Mouse (Mus musculus) embryo, embryonic 11.5 days (tissue): ENCODE data around the gene Ifna7.
"Not testable (repeated sequence)": the region's sequence is repeated elsewhere in the genome, so short reads cannot be mapped to it uniquely, and the experiment has no call there.

ENCODE experiments used
- DNase-seq: peaks from one replicate; pipeline ENCODE4 v3.0.0-alpha.2; 2012; ENCODE audit warnings: low read depth, low spot score

The Ifna7 gene

GRCm38 (mm10) chr4:88815928-88816327 lies at the start of gene Ifna7:
Ifna7 (plus strand) TSS chr4:88816228.
- DNase-seq = no peak

GRCm38 (mm10) chr4:88773534-88773933 lies 42.5 kb upstream of the Ifna7 start, which contains the start of gene Gm13290:
Gm13290 (plus strand) TSS chr4:88773834.
- DNase-seq = not testable (repeated sequence)

- not testable (repeated sequence) for DNase-seq
Measured at GRCm38 (mm10) chr4:88776622-88777021, 39.4 kb upstream of the Ifna7 start, which contains the start of gene Gm13289. Gm13289 (plus strand) TSS chr4:88776922.

GRCm38 (mm10) chr4:88779550-88779949 lies 36.5 kb upstream of the Ifna7 start, which contains the start of gene Gm13272:
Gm13272 (plus strand) TSS chr4:88779850.
- DNase-seq = not testable (repeated sequence)

GRCm38 (mm10) chr4:88780320-88780719 lies 35.7 kb upstream of the Ifna7 start:
- not testable (repeated sequence) for DNase-seq

- not testable (repeated sequence) for DNase-seq
Measured at GRCm38 (mm10) chr4:88781831-88782230, 34.2 kb upstream of the Ifna7 start, which contains the start of gene Ifnz. Ifnz (plus strand) TSS chr4:88782131.

- not testable (repeated sequence) for DNase-seq
Measured at GRCm38 (mm10) chr4:88782335-88782734, 33.7 kb upstream of the Ifna7 start.

GRCm38 (mm10) chr4:88785409-88785808 lies 30.6 kb upstream of the Ifna7 start, which contains the start of gene Gm13276:
Gm13276 (plus strand) TSS chr4:88785709.
- DNase-seq = not testable (repeated sequence)

- DNase-seq = not testable (repeated sequence)
Measured at GRCm38 (mm10) chr4:88788402-88788801, 27.6 kb upstream of the Ifna7 start, which contains the start of gene Gm13277. Gm13277 (plus strand) TSS chr4:88788632.

- not testable (repeated sequence) for DNase-seq
Measured at GRCm38 (mm10) chr4:88791250-88791649, 24.8 kb upstream of the Ifna7 start, which contains the start of gene Gm13278. Gm13278 (plus strand) TSS chr4:88791550.

GRCm38 (mm10) chr4:88793936-88794675 lies 21.9 kb upstream of the Ifna7 start, which contains the start of gene Gm13275:
Gm13275 (plus strand) TSS chr4:88794487.
- not testable (repeated sequence) for DNase-seq

- DNase-seq = not testable (repeated sequence)
Measured at GRCm38 (mm10) chr4:88797097-88797496, 18.9 kb upstream of the Ifna7 start, which contains the start of gene Gm13279. Gm13279 (plus strand) TSS chr4:88797397.

GRCm38 (mm10) chr4:88799365-88799764 lies 16.7 kb upstream of the Ifna7 start, which contains the start of gene Gm13285:
Gm13285 (plus strand) TSS chr4:88799665.
- DNase-seq = not testable (repeated sequence)

GRCm38 (mm10) chr4:88802954-88803353 lies 13.1 kb upstream of the Ifna7 start, which contains the start of gene Gm13287:
Gm13287 (plus strand) TSS chr4:88803254.
- DNase-seq = not testable (repeated sequence)

GRCm38 (mm10) chr4:88805231-88805630 lies 10.8 kb upstream of the Ifna7 start, which contains the start of gene Gm13288:
Gm13288 (plus strand) TSS chr4:88805531.
- not testable (repeated sequence) for DNase-seq

GRCm38 (mm10) chr4:88805761-88806160 lies 10.3 kb upstream of the Ifna7 start:
- DNase-seq = not testable (repeated sequence)

GRCm38 (mm10) chr4:88819659-88820058 lies 3.6 kb downstream of the Ifna7 start, which contains the start of gene Ifna11:
Ifna11 (plus strand) TSS chr4:88819959.
- DNase-seq = no peak

GRCm38 (mm10) chr4:88822995-88823394 lies 7.0 kb downstream of the Ifna7 start:
- DNase-seq = no peak

- not testable (repeated sequence) for DNase-seq
Measured at GRCm38 (mm10) chr4:88827116-88827515, 11.1 kb downstream of the Ifna7 start, which contains the start of gene Ifna6. Ifna6 (plus strand) TSS chr4:88827416.

GRCm38 (mm10) chr4:88830523-88830922 lies 14.5 kb downstream of the Ifna7 start:
- no peak for DNase-seq

- not testable (repeated sequence) for DNase-seq
Measured at GRCm38 (mm10) chr4:88835225-88835624, 19.2 kb downstream of the Ifna7 start, which contains the start of gene Ifna5. Ifna5 (plus strand) TSS chr4:88835525.

- no peak for DNase-seq
Measured at GRCm38 (mm10) chr4:88838828-88839227, 22.8 kb downstream of the Ifna7 start.
